Mouse (Mus musculus): Measurements from ENCODE around the gene Usp16. TPM values are rescaled to one million over a fixed set of nuclear protein-coding genes. Genes with fewer than 3 reads are reported as not detected.

Gene Usp16
- polyA plus RNA-seq, 1 experiment from 2014 or later: 54.1 TPM

GRCm38 (mm10) chr16:87494955-87495655, 40.6 kb downstream of the Usp16 start:
- Histone ChIP-seq H3K27me3 (ENCODE audit: insufficient read depth, low read length) (no peaks in the 10 kb centered on the region), H3K36me3 (ENCODE audit: insufficient read depth, low read length) (peaks cover 26% of the 10 kb centered on the region), H3K27ac (peak overlapping the region; percentile 94), H3K4me1 (replicated peaks; ENCODE audit: insufficient read depth, low read length) (0 out of 2 replicates have a peak, but pooled peaks cover 6% of the 10 kb centered on the region), H3K4me2 (ENCODE audit: low read length) (peak overlapping the region; percentile 65), H3K4me3 (replicated peaks; ENCODE audit: low read depth, low read length) (peak overlapping the region; percentile 76), H3K9ac (ENCODE audit: low read depth, low read length) (peak overlapping the region; percentile 93), H3K9me3 (replicated peaks; ENCODE audit: low read length) (no peaks in the 10 kb centered on the region)
- WGBS: under 1% methylated on average over 39 of the region's 39 CpGs
- no peak for TF ChIP-seq CTCF (IDR thresholded peaks at IDR 0.05; ENCODE audit: low read depth)
- ATAC-seq (replicated peaks; ENCODE audit: low FRiP score, low read depth): peak; percentile 58
- peak; percentile 36 for DNase-seq (ENCODE audit: low spot score)

GRCm38 (mm10) chr16:87495716-87496447, 41.4 kb downstream of the Usp16 start, which contains the start of gene Cct8:
Gene Cct8 (minus strand): TSS chr16:87495873.
- Histone ChIP-seq H3K4me3 (replicated peaks; ENCODE audit: low read depth, low read length) (peak within 1 kb of the TSS; percentile 76), H3K4me2 (ENCODE audit: low read length) (peak within 1 kb of the TSS; percentile 73), H3K9ac (ENCODE audit: low read depth, low read length) (peak within 1 kb of the TSS; percentile 93), H3K36me3 (ENCODE audit: insufficient read depth, low read length) (peaks cover 18% of the 10 kb centered on the region; the same call in 1 of the 2 replicates), H3K27me3 (ENCODE audit: insufficient read depth, low read length) (no peaks in the 10 kb centered on the region), H3K27ac (peak within 1 kb of the TSS; percentile 94), H3K4me1 (replicated peaks; ENCODE audit: insufficient read depth, low read length) (0 out of 2 replicates have a peak, but pooled peaks cover 6% of the 10 kb centered on the region), H3K9me3 (replicated peaks; ENCODE audit: low read length) (no peaks in the 10 kb centered on the region)
- TF ChIP-seq CTCF (IDR thresholded peaks at IDR 0.05; ENCODE audit: low read depth): no peak
- under 1% methylated on average over 48 of the region's 48 CpGs for WGBS
- ATAC-seq (replicated peaks; ENCODE audit: low FRiP score, low read depth) (peak; percentile 95), DNase-seq (ENCODE audit: low spot score) (peak; percentile 98)

GRCm38 (mm10) chr16:87496728-87497127, 42.2 kb downstream of the Usp16 start:
- DNase-seq (ENCODE audit: low spot score) (no peak), ATAC-seq (replicated peaks; ENCODE audit: low FRiP score, low read depth) (no peak)
- no peaks in the 10 kb centered on the region for H3K9me3 ChIP-seq (replicated peaks; ENCODE audit: low read length)
- peak overlapping the region; percentile 73; the same call in 1 of the 2 replicates for H3K4me2 ChIP-seq (ENCODE audit: low read length)
- peaks cover 10% of the 10 kb centered on the region; the same call in 1 of the 2 replicates for H3K36me3 ChIP-seq (ENCODE audit: insufficient read depth, low read length)
- no peak for TF ChIP-seq CTCF (IDR thresholded peaks at IDR 0.05; ENCODE audit: low read depth)
- 92% methylated on average over 2 of the region's 2 CpGs for WGBS
- no peaks in the 10 kb centered on the region for H3K27me3 ChIP-seq (ENCODE audit: insufficient read depth, low read length)
- H3K4me3 ChIP-seq (replicated peaks; ENCODE audit: low read depth, low read length): no peak overlapping the region
- H3K9ac ChIP-seq (ENCODE audit: low read depth, low read length): no peak overlapping the region
- no peak overlapping the region for H3K27ac ChIP-seq
- 0 out of 2 replicates have a peak, but pooled peaks cover 6% of the 10 kb centered on the region for H3K4me1 ChIP-seq (replicated peaks; ENCODE audit: insufficient read depth, low read length)

- WGBS: 84% methylated on average over 6 of the region's 6 CpGs
These were observed 42.7 kb downstream of the Usp16 start for GRCm38 (mm10) chr16:87497171-87497570.

GRCm38 (mm10) chr16:87499556-87499955, 45.1 kb downstream of the Usp16 start:
- H3K27ac ChIP-seq: no peak overlapping the region

More at GRCm38 (mm10) chr16:87497171-87497570, 42.7 kb downstream of the Usp16 start:
- H3K4me2 ChIP-seq (ENCODE audit: low read length): no peak overlapping the region
- no peak overlapping the region for H3K27ac ChIP-seq
- DNase-seq (ENCODE audit: low spot score): no peak
- H3K36me3 ChIP-seq (ENCODE audit: insufficient read depth, low read length): peaks cover 5% of the 10 kb centered on the region; the same call in 1 of the 2 replicates
- no peaks in the 10 kb centered on the region for H3K27me3 ChIP-seq (ENCODE audit: insufficient read depth, low read length)
- no peaks in the 10 kb centered on the region for H3K9me3 ChIP-seq (replicated peaks; ENCODE audit: low read length)
- TF ChIP-seq CTCF (IDR thresholded peaks at IDR 0.05; ENCODE audit: low read depth): no peak
- H3K9ac ChIP-seq (ENCODE audit: low read depth, low read length): no peak overlapping the region
- H3K4me1 ChIP-seq (replicated peaks; ENCODE audit: insufficient read depth, low read length): 0 out of 2 replicates have a peak, but pooled peaks cover 6% of the 10 kb centered on the region
- ATAC-seq (replicated peaks; ENCODE audit: low FRiP score, low read depth): no peak
- H3K4me3 ChIP-seq (replicated peaks; ENCODE audit: low read depth, low read length): no peak overlapping the region

More at GRCm38 (mm10) chr16:87499556-87499955, 45.1 kb downstream of the Usp16 start:
- DNase-seq (ENCODE audit: low spot score) (no peak), ATAC-seq (replicated peaks; ENCODE audit: low FRiP score, low read depth) (no peak)
- Histone ChIP-seq H3K4me3 (replicated peaks; ENCODE audit: low read depth, low read length) (no peak overlapping the region), H3K9me3 (replicated peaks; ENCODE audit: low read length) (no peaks in the 10 kb centered on the region), H3K4me1 (replicated peaks; ENCODE audit: insufficient read depth, low read length) (0 out of 2 replicates have a peak, but pooled peaks cover 5% of the 10 kb centered on the region), H3K27me3 (ENCODE audit: insufficient read depth, low read length) (no peaks in the 10 kb centered on the region), H3K36me3 (ENCODE audit: insufficient read depth, low read length) (no peaks in the 10 kb centered on the region), H3K9ac (ENCODE audit: low read depth, low read length) (no peak overlapping the region), H3K4me2 (ENCODE audit: low read length) (no peak overlapping the region)
- no peak for TF ChIP-seq CTCF (IDR thresholded peaks at IDR 0.05; ENCODE audit: low read depth)
- WGBS: 73% methylated on average over 6 of the region's 6 CpGs
